29 mouse cellular contexts compared by ENCODE assay signal in genomic region chr2:137794841-137795240, GRCm38 (mm10).
DNase-seq lines count a peak whose midpoint lies in the region; ATAC-seq and TF ChIP-seq lines count a peak whose summit lies in the region.
"Had no signal": no experiment of that assay in that cellular context is flagged by ENCODE, and none has a peak within 500 bp of the region (broad histone marks: within the 10 kb centered on the region; RNA-seq: fewer than 3 reads in every experiment).

No protein-coding gene starts in this region.

- H3K4me1 ChIP-seq in heart, embryonic 12.5 days (replicated peaks), result 0 out of 2 replicates have a peak, but pooled peaks cover 3% of the 10 kb centered on the region
- no peaks in the 10 kb centered on the region for H3K4me1 ChIP-seq in kidney, postnatal 0 days (replicated peaks; ENCODE audit: insufficient read depth, low read length)
- H3K4me1 ChIP-seq: embryonic facial prominence, embryonic 10.5 days; embryonic facial prominence, embryonic 15.5 days; forebrain, embryonic 12.5 days; heart, embryonic 15.5 days; hindbrain, embryonic 12.5 days; midbrain, embryonic 12.5 days; neural tube, embryonic 15.5 days had no signal

- H3K27me3 ChIP-seq in heart, embryonic 12.5 days (replicated peaks), result no peaks in the 10 kb centered on the region
- H3K27me3 ChIP-seq in kidney, postnatal 0 days (ENCODE audit: insufficient read depth, low read length), result no peaks in the 10 kb centered on the region
- H3K27me3 ChIP-seq: embryonic facial prominence, embryonic 15.5 days; forebrain, embryonic 12.5 days; heart, embryonic 15.5 days; hindbrain, embryonic 12.5 days; midbrain, embryonic 12.5 days; neural tube, embryonic 15.5 days had no signal

- H3K9me3 ChIP-seq in heart, embryonic 12.5 days (replicated peaks), result no peaks in the 10 kb centered on the region
- no peaks in the 10 kb centered on the region for H3K9me3 ChIP-seq in kidney, postnatal 0 days (replicated peaks; ENCODE audit: low read length)
- H3K9me3 ChIP-seq: embryonic facial prominence, embryonic 10.5 days; embryonic facial prominence, embryonic 15.5 days; forebrain, embryonic 12.5 days; heart, embryonic 15.5 days; hindbrain, embryonic 12.5 days; midbrain, embryonic 12.5 days; neural tube, embryonic 15.5 days had no signal

- TF ChIP-seq CTCF in kidney, postnatal 0 days (IDR thresholded peaks at IDR 0.05; ENCODE audit: low read depth), result no peak

- no peak overlapping the region for H3K4me2 ChIP-seq in heart, embryonic 12.5 days
- H3K4me2 ChIP-seq in kidney, postnatal 0 days (ENCODE audit: low read length), result no peak overlapping the region
- H3K4me2 ChIP-seq: embryonic facial prominence, embryonic 15.5 days; forebrain, embryonic 12.5 days; heart, embryonic 15.5 days; hindbrain, embryonic 12.5 days; midbrain, embryonic 12.5 days; neural tube, embryonic 15.5 days had no signal

- no peaks in the 10 kb centered on the region for H3K36me3 ChIP-seq in heart, embryonic 12.5 days
- H3K36me3 ChIP-seq in kidney, postnatal 0 days (ENCODE audit: insufficient read depth, low read length), result no peaks in the 10 kb centered on the region
- H3K36me3 ChIP-seq: embryonic facial prominence, embryonic 10.5 days; embryonic facial prominence, embryonic 15.5 days; forebrain, embryonic 12.5 days; heart, embryonic 15.5 days; hindbrain, embryonic 12.5 days; midbrain, embryonic 12.5 days; neural tube, embryonic 15.5 days had no signal

- no peak overlapping the region for H3K9ac ChIP-seq in heart, embryonic 12.5 days
- H3K9ac ChIP-seq in kidney, postnatal 0 days (ENCODE audit: low read depth, low read length), result no peak overlapping the region
- H3K9ac ChIP-seq: embryonic facial prominence, embryonic 15.5 days; forebrain, embryonic 12.5 days; forebrain, postnatal 0 days; heart, embryonic 15.5 days; hindbrain, embryonic 12.5 days; liver, embryonic 14.5 days; midbrain, embryonic 12.5 days; neural tube, embryonic 15.5 days had no signal

- no peak overlapping the region for H3K27ac ChIP-seq in heart, embryonic 12.5 days (ENCODE audit: poor library complexity, severe bottlenecking)
- no peak overlapping the region for H3K27ac ChIP-seq in kidney, postnatal 0 days
- H3K27ac ChIP-seq: embryonic facial prominence, embryonic 10.5 days; embryonic facial prominence, embryonic 15.5 days; forebrain, embryonic 12.5 days; heart, embryonic 15.5 days; hindbrain, embryonic 12.5 days; liver, embryonic 14.5 days; midbrain, embryonic 12.5 days; neural tube, embryonic 15.5 days had no signal

- ATAC-seq in heart, embryonic 12.5 days (ENCODE audit: insufficient number of reproducible peaks, low FRiP score), result no peak
- ATAC-seq in kidney, postnatal 0 days (replicated peaks; ENCODE audit: low FRiP score, low read depth), result no peak
- ATAC-seq: activated CD4-positive, CD25-positive, alpha-beta regulatory T cell, adult 4 months; forebrain, postnatal 0 days; intestine, embryonic 16.5 days had no signal

- WGBS in heart, embryonic 12.5 days, result 31% methylated on average over 2 of the region's 2 CpGs
- 26% methylated on average over 2 of the region's 2 CpGs for WGBS in kidney, postnatal 0 days

- peak; percentile 43 for DNase-seq in heart, adult 11 months
- DNase-seq in kidney, postnatal 0 days (ENCODE audit: low spot score), result peak; percentile 4
- no peak for DNase-seq in kidney, adult 11 months
- peak; percentile 15 for DNase-seq in embryo, embryonic 10.5 days (ENCODE audit: low spot score)
- no peak for DNase-seq in spleen, adult 12 weeks (ENCODE audit: low spot score)
- no peak for DNase-seq in adrenal gland, postnatal 36 days
- DNase-seq: adrenal gland, adult 2 months; cerebellum, adult 9-10 months; cerebellum, postnatal 36 days; forebrain, postnatal 0 days; gastrocnemius, postnatal 10 days; kidney, adult 9 months; liver; lung, adult 2 months; right cerebral cortex, adult 18-20 months; right cerebral cortex, postnatal 4 days; thymus, adult 2 months; thymus, postnatal 36 days had no signal

- no peak overlapping the region for H3K4me3 ChIP-seq in heart, embryonic 12.5 days
- no peak overlapping the region for H3K4me3 ChIP-seq in kidney, postnatal 0 days (replicated peaks; ENCODE audit: low read depth, low read length)
- H3K4me3 ChIP-seq: embryonic facial prominence, embryonic 10.5 days; embryonic facial prominence, embryonic 15.5 days; forebrain, embryonic 12.5 days; heart, embryonic 15.5 days; hindbrain, embryonic 12.5 days; midbrain, embryonic 12.5 days; neural tube, embryonic 15.5 days had no signal

Comparison
In these comparisons a context has a peak if more than half of its experiments do, and no peak if none do; other contexts are left out.
1. DNase-seq: peak in heart, adult 11 months (single experiment), kidney, postnatal 0 days (single experiment) and embryo, embryonic 10.5 days (single experiment); none in kidney, adult 11 months (single experiment), spleen, adult 12 weeks (single experiment) and adrenal gland, postnatal 36 days (0 of 2).